Mouse (Mus musculus) cerebellum, adult 18-20 months (tissue): ENCODE measurements around the gene Gm20715.
"Not testable (repeated sequence)": the region's sequence is repeated elsewhere in the genome, so short reads cannot be mapped to it uniquely, and the experiment has no call there.

ENCODE experiments used
- DNase-seq, 2 experiments: peaks; one replicate each; pipeline ENCODE4 v3.0.0; 2021

Gm20715 gene

GRCm38 (mm10) chr7:6430342-6430741, 20.3 kb downstream of the Gm20715 start:
- DNase-seq: peak in 1 of 2 experiments; percentile 16

DNA sequence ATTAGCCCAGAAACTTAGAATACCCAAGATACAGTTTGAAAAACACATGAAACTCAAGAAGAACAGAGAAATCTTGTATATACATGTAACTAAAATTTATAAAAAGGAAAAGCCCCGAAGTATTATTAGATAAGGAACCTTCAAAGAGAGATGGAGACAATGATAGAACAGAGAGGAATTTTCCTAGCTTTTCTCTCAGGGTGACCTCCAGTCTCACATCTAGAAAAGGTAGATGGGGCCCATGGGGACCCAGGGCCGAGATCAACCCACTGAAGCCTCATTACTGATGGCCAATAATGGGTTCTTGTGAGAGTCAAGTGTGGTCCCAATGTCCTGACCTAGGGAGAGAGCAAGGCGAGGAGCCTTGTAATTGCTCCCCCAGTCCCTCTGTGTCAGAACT, 28.3 kb downstream of the Gm20715 start, which contains the start of gene Olfr1344:
TSS of gene Olfr1344 (plus strand) at position 301 of the 400 bp plus-strand sequence.
- no peak for DNase-seq

- no peak for DNase-seq
Observed at GRCm38 (mm10) chr7:6441173-6441572, 31.1 kb downstream of the Gm20715 start.

DNA sequence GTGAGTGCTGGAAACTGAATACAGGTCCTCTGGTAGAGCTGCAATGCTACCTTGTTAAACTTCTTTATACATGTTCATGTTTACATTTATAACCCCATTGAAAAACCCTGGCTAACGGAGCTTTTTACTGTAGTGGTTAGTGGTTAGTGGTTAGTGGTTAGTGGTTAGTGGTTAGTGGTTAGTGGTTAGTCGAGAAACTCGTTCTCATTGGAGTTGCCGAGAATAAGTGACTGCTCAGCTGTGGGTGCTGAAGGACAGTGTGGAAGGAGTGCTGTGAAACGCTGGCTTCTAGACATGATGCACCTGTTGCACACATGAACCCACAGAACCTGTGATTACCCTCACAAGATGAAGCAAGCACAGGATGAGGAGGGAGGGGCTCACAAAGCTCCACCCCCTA, 37.7 kb downstream of the Gm20715 start:
- DNase-seq: no peak

DNA sequence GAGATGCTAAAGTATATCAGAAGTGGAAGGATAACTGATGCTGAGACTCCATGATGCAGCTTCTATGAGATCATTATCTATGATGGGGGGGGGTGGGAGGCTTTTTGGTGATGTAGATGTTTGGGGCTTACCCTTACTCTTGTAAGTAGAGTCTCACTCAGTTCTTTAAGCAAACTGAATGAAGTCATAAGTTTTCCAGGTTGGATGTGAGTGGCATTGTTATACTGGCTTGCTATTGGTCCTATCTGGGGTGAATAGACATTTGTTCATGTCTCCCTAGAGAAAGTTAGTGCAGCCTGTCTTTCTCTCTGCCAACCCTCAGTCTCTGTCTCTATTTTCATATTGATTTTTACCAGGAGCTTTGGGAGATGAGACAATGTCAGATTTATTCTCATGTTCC, 45.8 kb downstream of the Gm20715 start, which contains the start of gene Olfr1336:
TSS of gene Olfr1336 (plus strand) at position 301 of the 400 bp plus-strand sequence.
- no peak for DNase-seq

DNA sequence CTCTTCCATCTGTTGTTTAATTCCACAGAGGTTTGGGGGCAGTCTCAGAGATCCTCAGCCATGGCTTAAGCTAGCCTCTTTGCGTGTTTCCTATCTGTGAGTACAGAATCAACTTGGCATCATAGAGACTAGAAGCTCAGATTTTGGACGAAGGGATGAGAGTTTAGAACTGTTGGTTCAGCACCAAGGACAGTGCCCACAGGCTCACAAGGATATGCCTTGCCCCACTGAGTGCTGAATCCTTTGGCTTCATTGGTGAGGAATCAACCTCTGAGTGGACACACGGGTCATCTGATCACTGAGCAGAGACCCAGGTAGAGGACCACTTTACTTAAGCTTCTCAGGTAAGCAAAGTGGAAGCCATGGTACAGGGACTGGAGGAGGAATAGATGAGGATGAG, 46.3 kb downstream of the Gm20715 start:
- DNase-seq: no peak

GRCm38 (mm10) chr7:6466951-6467350, 56.9 kb downstream of the Gm20715 start, which contains the start of gene Olfr1346:
Gene Olfr1346, plus strand, starts transcription at chr7:6467101.
- DNase-seq: no peak

- not testable (repeated sequence) for DNase-seq
Observed at GRCm38 (mm10) chr7:6477633-6478032, 67.6 kb downstream of the Gm20715 start.

DNA sequence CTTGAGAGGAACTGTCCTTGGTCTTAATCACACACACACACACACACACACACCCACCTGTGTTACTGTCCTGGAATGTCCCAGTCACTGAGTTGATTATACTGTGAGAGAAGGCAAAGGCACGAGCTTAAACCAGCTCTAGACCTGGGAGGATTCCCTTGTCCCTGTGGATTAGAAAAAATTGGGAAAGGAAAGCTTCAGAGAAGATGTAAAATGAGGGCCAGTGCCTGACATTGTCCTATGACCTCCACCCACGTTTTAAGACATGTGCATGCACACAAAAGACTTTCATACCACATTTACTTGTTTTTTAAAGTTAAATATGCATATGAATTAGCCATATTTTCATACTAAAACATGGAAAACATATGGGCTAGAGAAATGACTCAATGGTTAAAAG, 76.8 kb downstream of the Gm20715 start, which contains the start of gene Olfr5:
TSS of gene Olfr5 (minus strand) at position 101 of the 400 bp plus-strand sequence.
- no peak for DNase-seq
